Mouse (Mus musculus): ENCODE results near the gene Lrp5.

The Lrp5 gene

DNA sequence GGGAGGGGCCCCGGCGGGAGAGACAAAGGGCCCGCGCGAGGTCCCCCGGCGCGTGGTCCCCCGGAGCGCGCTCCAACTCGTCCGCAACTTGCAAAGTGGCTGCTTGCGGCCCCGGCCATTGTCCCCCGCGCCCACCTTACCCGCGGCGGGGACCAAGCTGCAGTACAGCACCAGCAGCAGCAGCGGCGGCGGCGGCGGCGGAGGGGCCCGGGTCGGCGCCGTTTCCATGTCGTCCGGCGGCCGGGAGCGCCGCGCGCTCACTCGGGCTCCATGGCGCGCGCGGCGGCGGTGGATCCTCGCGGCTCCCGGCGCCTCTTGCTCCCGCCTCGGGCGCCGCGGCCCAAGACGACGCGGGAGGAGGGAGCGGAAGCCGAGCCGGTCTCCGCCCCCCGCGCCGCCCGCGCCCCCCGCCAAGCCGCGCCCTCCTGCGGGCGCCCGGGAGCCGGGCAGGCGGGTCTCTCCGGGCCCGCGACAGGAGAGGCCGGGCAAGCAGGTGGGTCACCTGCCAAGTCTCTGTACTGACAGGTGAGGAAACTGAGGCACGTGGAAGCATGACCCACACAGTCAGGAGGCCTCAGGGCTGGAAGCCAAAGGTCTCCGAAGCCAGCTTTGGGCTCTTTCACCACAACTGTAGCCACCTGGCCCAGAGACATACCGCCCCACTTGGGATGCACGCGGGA lies at the start of gene Lrp5:
TSS of gene Lrp5 (minus strand) at position 350 of the 680 bp plus-strand sequence.
- DNase-seq (ENCODE audit: low spot score in 2 of 2) = peak; percentile 68 to 70

DNA sequence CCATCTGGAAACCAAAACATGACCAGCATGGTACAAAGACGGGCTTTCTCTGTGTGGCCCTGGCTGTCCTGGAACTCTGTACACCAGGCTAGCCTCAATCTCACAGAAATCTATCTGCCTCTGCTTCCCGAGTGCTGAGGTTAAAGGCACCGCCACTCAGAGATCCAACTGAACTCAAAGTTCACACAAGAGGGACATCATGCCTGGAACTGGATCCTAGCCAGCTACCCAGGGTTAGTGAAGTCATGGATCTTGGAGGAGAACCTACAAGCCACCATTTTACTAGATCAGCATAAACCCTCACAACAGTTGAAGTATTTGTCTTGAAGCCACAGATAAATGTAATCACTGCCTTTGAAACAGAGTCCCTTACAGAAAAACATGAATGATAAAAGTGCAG lies 49.6 kb upstream of the Lrp5 start:
- DNase-seq (ENCODE audit: low spot score in 2 of 2) = no peak

DNA sequence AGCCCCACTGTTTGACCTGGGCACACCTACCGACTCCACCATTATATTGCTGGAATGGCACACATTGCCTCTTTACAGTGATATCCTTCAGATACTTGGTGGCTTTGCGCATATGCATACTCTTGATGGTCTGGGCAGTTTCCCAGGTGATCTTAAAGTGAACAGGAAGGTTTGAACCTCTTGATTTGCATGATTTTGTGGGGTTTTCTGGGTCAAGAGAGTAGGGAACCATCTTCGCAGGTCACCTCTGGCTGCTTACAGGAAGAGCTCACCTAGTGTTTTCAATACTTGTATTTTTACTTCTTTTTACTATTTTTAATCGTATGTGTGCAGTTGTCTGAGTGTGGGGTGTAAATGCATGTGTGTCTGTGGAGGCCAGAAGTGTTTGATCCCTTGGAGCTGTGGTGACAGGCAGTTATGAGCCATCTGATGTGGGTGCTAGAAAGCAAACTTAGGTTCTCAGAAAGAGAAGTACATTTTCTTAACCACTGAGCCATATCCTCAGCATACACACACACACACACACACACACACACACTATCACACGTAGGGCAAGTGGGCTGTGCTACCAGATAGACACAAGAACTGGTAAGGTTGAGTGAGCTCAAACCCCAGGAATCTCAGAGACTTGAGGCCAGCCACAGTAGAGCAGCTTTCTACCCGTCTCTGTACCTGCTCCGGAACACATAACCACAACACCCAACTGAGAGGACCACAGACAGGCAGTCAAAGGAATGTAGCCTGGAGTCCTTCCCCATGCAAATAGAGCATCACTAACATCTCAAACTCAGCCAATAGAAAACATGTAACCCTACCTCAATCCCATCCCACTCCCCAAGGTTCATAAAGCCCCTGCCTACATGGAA lies 44.6 kb upstream of the Lrp5 start:
- no peak for DNase-seq (ENCODE audit: low spot score in 2 of 2)

DNA sequence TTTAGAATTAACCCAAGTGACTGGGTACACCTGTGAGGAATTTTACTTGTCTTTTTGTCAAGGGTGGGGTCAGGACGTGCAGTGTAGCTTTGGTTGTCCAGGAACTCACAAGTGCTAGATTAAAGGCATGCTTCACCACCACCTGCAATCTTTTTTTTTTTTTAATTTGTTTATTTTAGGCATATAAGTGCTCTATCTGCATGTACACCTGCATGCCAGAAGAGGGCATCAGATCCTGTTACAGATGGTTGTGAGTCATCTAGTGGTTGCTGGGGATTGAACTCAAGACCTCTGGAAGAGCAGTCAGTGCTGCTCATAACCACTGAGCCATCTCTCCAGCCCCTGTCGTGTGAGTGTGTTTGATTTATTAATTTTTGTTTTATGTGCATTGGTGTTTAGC lies 42.5 kb upstream of the Lrp5 start:
- DNase-seq (ENCODE audit: low spot score in 2 of 2) = no peak

DNA sequence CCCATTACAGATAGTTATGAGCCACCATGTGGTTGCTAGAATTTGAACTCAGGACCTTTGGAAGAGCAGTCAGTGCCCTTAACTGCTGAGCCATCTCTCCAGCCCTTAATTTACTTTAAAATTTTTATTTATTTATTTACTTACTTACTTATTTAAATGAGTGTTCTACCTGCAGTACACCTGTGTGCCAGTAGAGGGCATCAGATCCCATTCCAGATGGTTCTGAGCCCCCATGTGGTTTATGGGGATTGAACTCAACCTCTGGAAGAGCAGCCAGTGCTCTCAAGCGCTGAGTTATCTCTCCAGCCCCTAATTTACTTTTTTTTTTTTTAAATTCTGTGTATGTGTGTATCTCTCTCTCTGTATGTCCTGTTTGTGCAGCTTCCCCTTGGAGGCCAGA lies 38.4 kb upstream of the Lrp5 start:
- peak; percentile 66 to 77 for DNase-seq (ENCODE audit: low spot score in 2 of 2)

DNA sequence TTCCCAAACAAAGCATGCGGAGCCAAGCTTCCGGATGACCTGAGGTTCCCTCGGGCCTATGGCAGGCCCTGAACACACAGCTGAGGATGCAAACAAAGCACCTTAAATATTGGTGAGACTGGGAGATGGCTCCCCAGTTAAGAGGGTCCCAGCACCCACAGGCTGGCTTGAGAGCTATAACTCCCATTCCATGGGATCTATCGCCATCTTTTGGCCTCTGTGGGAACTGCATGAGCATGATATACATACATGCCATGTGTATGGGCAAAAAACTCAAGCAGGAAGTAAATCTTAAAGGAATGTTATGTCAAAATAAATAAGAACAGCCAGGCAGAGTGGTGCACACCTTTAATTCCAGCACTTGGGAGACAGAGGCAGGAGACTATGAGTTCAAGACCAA lies 37.5 kb upstream of the Lrp5 start:
- no peak for DNase-seq (ENCODE audit: low spot score in 2 of 2)

DNA sequence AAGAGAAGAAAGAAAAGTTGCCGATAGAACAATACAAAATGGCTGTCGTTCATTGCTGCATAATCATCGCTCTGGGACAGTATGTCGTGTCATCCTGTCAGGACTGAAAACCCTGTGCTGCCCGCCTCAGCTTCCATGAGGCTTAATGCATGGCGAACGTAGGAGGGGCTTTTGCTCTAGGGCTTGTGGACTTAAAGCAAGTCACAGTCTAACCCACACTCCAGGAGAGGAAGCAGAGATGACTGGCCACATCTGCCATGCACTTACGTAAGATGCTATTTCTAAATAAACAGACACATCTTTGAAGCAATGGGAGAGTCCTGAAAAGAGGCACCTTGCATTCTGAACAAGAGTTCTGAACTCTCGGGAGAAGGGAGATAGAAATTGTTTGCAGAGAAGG lies 36.8 kb upstream of the Lrp5 start:
- DNase-seq (ENCODE audit: low spot score in 2 of 2) = no peak

DNA sequence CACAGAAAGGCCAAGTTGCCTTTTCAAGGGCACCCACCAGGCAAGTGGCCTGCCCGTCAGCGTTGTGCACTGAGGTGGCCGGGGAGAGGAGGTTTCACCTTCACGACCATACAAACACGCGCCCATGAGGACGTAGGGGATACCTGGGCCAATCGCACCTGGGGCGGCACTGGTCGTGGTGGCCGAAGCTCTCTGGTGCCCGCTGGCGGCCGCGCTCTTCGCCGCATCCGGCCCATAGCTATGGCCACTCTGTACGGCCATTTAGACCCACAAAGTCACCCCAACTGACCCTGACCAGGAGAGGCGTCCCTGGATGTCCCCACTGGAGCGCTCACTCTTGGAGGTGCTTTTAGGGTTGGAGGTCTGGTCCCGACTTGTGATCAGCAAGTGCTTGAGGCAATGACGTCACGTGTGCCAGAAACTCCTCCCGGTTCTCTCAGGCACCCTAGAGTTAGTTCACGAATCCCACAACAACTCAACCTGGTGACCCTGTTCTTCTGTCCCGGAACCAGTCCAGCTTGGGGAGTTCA lies 33.1 kb upstream of the Lrp5 start:
- peak; percentile 53 to 64 for DNase-seq (ENCODE audit: low spot score in 2 of 2)

DNA sequence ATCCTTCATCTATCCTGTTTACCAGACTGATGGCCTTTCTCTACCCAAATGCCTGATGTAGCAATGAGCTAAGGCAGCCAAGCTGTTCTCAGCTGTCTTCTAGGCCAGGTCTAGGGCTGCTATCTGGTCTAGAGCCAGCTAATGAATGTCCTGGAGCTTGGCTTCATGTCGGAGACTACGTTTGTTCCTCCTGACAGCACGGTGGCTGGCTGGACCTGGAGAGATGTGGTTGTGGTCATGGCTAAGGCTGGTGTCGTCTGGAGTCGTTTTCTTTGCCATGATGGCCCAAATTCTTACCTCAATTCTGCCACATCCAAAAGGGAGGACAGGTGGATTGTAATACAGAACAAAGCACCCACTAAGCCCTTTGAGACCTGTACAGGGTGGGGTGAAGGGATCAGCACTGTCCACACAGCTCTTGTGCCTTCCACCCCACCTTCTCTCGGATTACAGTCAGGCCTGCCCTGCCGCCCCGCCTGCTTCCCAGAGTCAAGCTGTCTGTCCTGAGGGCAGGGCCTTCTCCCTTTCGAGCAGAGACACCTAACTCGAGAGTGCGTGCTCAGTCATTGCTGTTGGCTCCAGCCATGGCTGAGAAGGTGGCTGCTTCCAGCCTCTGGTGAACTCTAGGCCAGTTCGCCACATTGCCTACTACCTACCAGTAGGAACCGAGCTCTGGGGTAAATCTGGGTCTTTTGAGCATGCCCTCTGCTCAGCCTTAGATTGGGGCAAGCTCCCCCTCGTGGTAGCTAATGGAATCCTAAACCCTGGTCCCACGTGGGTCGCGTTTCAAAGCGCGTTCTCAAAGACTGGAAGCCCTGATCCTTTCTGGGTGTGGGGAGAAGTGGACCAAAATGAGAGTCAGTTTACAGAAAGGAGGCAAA lies 32.4 kb upstream of the Lrp5 start:
- peak; percentile 58 to 67 for DNase-seq (ENCODE audit: low spot score in 2 of 2)

DNA sequence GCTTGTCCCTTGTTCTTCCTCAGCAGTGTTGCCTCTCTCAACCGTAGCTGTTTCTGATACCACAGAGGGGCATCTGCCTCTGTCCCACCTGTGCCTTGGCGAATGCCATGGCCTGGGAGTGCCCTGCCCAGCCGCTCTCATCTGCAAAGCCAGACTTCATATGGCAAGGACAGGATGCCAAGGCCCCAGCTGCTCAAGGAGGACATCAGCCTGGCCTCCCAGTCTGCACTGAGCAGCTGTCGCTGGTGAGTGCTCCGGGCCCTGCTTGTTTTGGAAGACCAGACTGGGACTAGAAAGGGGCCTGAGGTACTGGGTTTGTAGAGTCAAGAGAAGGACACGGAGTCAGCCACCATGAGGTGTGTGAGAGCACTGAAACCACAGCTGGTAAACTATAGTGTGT lies 28.0 kb upstream of the Lrp5 start:
- no peak for DNase-seq (ENCODE audit: low spot score in 2 of 2)

DNA sequence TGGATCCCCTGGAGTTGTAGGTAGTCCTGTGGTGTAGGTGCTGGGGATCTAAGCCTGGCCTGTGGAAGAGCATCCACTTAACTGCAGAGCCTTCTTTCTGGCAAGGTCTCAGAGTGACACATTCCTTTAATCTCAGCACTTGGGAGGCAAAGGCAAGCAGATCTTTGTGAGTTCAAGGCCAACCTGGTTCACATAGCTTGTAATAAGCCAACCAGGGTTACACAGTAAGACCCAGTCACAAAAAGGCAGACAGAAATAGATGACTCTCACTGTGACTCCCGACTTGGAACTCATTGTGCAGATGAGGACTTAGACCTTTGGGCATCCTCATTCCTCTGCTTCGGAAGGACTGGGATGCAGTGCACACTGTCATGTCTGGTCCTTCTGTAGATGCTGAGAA lies 24.1 kb upstream of the Lrp5 start:
- DNase-seq (ENCODE audit: low spot score in 2 of 2) = no peak

DNA sequence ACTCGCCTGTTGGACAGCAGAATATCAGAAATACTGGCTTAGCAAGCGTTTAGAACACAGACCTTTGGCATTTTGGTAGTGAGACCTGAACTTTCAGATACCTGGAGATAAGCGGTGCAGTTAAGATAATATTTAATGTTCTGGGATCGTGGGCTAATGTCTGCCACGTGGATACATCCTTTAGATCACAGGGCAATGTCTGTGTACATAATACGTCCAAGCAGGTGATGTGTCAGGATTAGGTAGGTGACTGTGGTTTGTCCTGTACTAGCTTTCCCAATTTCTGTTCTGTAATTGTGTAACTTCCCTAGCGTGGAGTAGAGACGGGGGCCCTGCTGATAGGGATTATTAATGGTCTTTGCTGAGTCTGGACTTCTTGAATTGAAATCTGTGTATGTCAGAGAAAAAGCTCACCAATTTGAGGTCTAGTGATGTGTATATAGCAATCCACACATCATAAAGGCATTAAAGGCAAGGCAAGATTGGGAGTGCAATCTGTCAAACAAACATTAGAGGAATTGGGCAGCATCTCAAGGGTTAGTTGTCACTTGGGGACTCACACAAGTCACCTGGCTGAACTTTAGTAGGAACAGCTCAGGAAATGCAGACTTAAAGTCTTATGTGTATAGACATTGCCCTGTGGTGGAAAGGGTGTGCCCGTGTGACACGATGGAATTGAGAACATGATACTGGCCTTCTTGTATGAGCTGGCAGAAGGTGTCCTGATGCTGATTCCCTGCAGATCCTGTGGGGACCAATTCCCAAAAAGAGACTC lies 22.8 kb upstream of the Lrp5 start:
- DNase-seq (ENCODE audit: low spot score in 2 of 2) = no peak

DNA sequence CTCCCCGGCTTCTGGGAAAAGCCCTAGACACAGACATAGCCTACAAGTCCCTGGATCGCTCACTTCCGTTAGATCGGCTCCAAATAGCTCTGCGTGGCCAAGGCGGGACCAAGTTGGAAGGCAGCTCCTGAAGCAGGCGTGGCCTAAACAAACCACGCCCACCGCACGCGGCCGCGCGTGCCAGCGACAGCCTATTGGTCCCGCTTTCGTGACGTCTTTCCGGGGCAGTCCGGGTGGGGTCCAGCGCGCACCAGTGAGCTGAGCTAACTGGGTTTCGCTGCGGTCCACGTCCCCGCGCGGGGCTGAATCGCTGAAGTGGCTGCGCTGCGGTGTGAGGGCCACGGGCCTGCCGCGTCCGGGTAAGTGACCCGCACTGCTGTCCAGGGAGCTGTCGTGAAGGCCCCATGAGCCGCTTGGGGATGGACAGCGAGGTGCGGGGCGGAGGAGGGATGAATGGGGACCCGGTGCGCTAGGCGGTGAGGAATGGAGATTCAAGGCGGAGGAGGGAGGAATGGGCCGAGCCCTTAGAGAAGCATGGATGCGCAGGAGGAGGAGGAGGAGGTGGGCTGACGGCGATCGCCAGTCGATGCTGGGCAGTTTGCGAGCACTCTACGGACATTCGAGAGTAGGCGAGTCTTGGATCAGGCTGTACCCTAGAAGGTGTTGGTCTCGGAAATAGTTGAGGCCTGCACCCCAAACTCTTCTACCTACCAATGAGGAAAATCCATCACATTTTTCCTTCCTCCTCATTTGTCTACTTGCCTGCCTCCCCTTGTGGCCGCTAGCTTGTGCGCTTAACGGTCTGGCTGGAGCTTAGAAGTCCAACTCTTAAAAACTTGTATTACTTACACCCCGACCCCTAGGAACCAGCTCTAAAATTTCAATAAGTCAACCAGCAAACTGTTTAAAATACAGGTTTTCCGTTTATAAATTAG lies 22.0 kb upstream of the Lrp5 start, which contains the start of gene 1810055G02Rik:
TSS of gene 1810055G02Rik (plus strand) at position 216 of the 935 bp plus-strand sequence.
- DNase-seq (ENCODE audit: low spot score in 2 of 2) = peak; percentile 98 to 99

DNA sequence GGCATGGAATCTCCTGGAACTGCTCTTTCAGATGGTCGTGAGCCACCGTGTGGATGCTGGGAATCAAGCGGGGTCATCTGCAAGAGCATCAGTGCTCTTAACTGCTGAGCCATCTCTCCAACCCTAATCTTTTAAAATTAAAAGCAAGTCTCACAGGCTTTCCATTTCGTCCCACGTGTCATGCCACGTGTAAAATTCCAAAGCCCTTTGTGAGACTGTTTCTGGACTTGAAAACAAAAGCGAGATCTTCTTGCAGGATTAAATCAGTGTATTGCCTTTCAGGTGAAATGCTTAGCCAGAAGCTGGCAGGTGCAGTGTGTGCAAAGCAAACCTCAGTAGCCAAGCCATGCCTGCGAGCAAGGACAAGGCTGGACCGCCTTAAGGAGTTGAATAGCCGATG lies 21.2 kb upstream of the Lrp5 start:
- no peak for DNase-seq (ENCODE audit: low spot score in 2 of 2)

DNA sequence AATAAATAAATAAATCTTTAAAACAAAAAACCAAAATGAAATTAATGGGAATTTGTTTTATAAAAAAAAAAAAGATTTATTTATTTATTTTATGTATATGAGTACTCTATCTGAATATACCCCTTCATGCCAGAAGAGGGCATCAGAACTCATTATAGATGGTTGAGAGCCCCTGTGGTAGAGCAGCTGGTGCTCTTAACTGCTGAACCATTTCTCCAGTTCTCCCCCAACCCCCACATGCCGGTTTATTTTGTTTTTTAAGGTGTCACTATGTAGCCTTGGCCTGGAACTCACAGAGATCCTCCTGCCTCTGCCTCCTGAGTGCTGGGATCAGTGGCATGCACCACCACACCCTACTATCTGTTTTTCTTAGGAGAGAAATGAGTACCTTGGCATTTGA lies 19.9 kb upstream of the Lrp5 start:
- no peak for DNase-seq (ENCODE audit: low spot score in 2 of 2)

DNA sequence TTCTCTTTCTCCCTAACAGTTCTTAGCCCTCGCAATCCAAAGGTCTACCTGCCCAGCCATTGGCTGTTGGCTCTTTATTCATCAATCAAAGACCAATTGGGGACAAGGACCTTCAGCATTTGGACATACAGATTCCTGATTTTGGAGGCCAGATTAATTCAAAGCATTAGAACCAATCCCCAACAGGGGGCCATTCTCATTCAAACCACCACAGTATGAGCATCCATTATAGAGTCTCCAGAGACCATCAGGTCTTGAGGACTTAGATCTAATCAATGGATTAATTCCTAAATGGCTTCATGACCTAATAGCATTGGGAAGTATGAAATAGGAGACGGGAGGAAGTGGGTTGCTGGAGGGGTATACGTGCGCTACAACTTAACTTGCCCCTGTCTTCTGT lies 16.1 kb upstream of the Lrp5 start:
- no peak for DNase-seq (ENCODE audit: low spot score in 2 of 2)

DNA sequence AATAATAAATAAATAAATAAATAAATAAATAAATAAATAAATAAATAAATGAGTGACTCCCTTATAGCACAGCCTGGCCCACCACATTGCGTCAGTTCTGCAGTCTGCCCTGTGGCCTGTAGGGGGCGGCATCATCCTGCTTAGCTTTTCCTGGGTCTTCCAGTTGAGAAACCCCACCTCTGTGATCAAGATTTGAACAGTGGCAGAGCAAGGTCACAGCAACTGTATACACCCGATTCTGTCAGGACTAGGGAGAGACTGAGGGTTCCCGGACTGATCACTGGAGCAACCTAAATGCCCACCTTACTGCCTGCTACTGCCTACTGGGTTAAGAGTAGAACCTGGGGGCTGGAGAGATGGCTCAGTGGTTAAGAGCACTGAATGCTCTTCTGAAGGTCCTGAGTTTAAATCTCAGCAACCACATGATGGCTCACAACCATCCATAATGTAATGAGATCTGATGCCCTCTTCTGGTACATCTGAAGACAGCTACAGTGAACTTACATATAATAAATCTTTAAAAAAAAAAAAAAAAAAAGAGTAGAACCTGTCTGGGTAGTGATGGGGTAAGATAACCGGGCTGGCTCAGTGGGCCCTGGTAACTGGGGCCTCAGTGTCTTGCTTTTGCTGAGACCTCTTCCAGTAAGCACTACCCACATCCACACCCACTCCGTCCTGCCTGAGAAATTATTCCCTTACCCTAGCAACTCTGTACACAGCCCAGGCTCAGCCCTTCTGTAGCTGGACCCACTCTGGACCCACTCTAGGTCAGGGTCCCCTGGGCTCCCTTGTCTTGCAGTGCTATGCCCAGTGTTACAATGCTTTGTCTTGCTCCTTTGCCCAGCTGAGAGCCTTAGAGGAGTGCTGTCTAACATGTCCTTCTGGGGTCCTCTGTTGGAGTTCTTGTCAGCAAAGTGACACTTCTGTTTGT lies 13.4 kb upstream of the Lrp5 start:
- peak; percentile 70 to 81 for DNase-seq (ENCODE audit: low spot score in 2 of 2)

DNA sequence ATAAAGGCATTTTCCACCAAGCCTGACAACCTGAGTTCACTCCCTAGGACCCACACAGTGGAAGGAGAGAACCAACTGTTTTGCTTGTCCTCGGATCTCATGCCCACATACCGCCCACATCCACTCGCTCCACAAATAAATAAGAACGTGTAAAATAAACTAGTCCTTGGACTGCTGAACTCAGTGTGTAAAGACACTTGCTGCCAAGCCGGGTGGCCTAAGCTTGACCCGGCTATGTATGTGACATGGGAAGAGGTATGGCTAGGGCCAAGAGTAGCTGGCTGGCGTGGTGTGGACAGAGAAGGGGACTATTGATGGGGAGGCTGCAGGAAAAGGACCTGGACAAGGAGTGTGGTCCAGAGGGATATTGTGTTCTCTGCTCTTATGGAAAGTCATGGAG lies 11.7 kb upstream of the Lrp5 start:
- DNase-seq (ENCODE audit: low spot score in 2 of 2) = no peak

DNA sequence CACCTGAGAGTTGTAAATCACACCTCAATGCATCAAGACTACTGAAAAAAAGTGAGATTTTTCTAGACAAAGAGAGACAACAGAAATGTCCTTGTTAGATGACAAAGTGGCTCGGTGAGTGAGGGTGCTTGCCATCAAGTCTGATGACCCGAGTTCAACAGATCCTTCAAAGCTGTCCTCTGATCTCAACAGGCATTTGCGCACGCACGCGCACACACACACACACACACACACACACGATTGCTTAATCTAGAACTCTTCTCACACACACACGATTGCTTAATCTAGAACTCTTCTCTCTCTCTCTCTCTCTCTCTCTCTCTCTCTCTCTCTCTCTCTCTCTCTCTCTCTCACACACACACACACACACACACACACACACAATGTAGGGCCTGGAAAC lies 9.6 kb upstream of the Lrp5 start:
- DNase-seq (ENCODE audit: low spot score in 2 of 2) = no peak

All from heart, adult 9 months (tissue).